Mouse (Mus musculus) midbrain, postnatal 0 days (tissue): ENCODE data around the gene Relb. TPM values are rescaled to one million over a fixed set of nuclear protein-coding genes. Genes with fewer than 3 reads are reported as not detected.

Source experiments
- ATAC-seq: fragments of 200-750 bp; cut with Nextera tagmentation; 2 replicates; pipeline ENCODE4 v1.8.0; 2017; ENCODE audit warnings: moderate number of reproducible peaks, mild to moderate bottlenecking, moderate TSS enrichment, moderate library complexity; ENCODE audit not compliant: low FRiP score
- DNase-seq: peaks from one replicate; pipeline ENCODE4 v3.0.0-alpha.2; 2015; ENCODE audit warnings: low spot score
- H3K27ac ChIP-seq: fragments of 300-500 bp; sonication (generic); 2 replicates; pipeline ENCODE4 v1.5.1; 2014; ENCODE audit warnings: low read depth, mild to moderate bottlenecking, low read length, mixed read lengths
- H3K27me3 ChIP-seq: fragments of 300-500 bp; sonication (generic); 2 replicates; pipeline ENCODE4 v1.6.1; 2014; ENCODE audit warnings: low read length, control low read depth, mixed read lengths; ENCODE audit not compliant: insufficient read depth
- H3K36me3 ChIP-seq: fragments of 300-500 bp; sonication (generic); 2 replicates; pipeline ENCODE4 v1.6.1; 2014; ENCODE audit warnings: low read length, control low read depth, mixed read lengths; ENCODE audit not compliant: insufficient read depth
- H3K4me1 ChIP-seq: fragments of 300-500 bp; sonication (generic); 2 replicates; pipeline ENCODE4 v1.6.1; 2014; ENCODE audit warnings: mild to moderate bottlenecking, control low read depth, antibody characterized with exemption, low read length, mixed read lengths; ENCODE audit not compliant: insufficient read depth
- H3K4me2 ChIP-seq: fragments of 300-500 bp; sonication (generic); 2 replicates; pipeline ENCODE4 v1.6.1; 2014; ENCODE audit warnings: low read depth, mild to moderate bottlenecking, low read length, mixed read lengths; ENCODE audit not compliant: poor library complexity, severe bottlenecking
- H3K4me3 ChIP-seq: fragments of 300-500 bp; sonication (generic); 2 replicates; pipeline ENCODE4 v1.5.1; 2014; ENCODE audit warnings: low read depth, mild to moderate bottlenecking, low read length, moderate library complexity
- H3K9ac ChIP-seq: fragments of 300-500 bp; sonication (generic); replicated peaks from 2 replicates; pipeline ENCODE4 v1.6.1; 2014; ENCODE audit warnings: mild to moderate bottlenecking, low read length, moderate library complexity, mixed read lengths; ENCODE audit not compliant: poor library complexity, severe bottlenecking
- H3K9me3 ChIP-seq: fragments of 300-500 bp; sonication (generic); 2 replicates; pipeline ENCODE4 v1.6.1; 2016; ENCODE audit warnings: low read length, control low read depth
- CTCF ChIP-seq: IDR thresholded peaks from 2 replicates; pipeline ENCODE4 v1.5.1; 2016; ENCODE audit warnings: antibody characterized with exemption, mild to moderate bottlenecking
- WGBS: fragments of 180-500 bp; shearing (Covaris S2); extraction: QIAGEN DNeasy Blood & Tissue Kit; methylation state at CpG from one replicate; pipeline ENCODE4 v1.1.7; 2014; 5-methylcytosine and 5-hydroxymethylcytosine counted together
- polyA plus RNA-seq: library from polyadenylated mRNA; unstranded; fragments of >200 nt; fragmentation: Nextera tagmentation; extraction: Ambion mirVana; gene quantifications from 2 replicates; pipeline ENCODE4 v1.2.1, GENCODE M21; 2015
- total RNA-seq: library from RNA; depleted of rRNA; stranded (reverse); fragments of >200 nt; gene quantifications from 2 replicates; pipeline ENCODE4 v1.2.3, GENCODE M21; 2014

The Relb gene
- total and polyA plus RNA-seq, 2 experiments from 2014 or later: 5.6 to 7.3 TPM

GRCm38 (mm10) chr7:19634591-19634990 lies 5.4 kb upstream of the Relb start:
- Histone ChIP-seq H3K9me3 (no peaks in the 10 kb centered on the region), H3K36me3 (peaks cover 76% of the 10 kb centered on the region), H3K9ac (no peak overlapping the region), H3K4me1 (no peaks in the 10 kb centered on the region), H3K27ac (no peak overlapping the region), H3K4me3 (no peak overlapping the region), H3K27me3 (no peaks in the 10 kb centered on the region), H3K4me2 (no peak overlapping the region)
- no peak for TF ChIP-seq CTCF
- WGBS: 100% methylated on average over 2 of the region's 2 CpGs
- ATAC-seq: no peak
- DNase-seq: no peak

- no peak overlapping the region for H3K4me2 ChIP-seq
- H3K36me3 ChIP-seq: peaks cover 69% of the 10 kb centered on the region
- DNase-seq: no peak
- H3K9me3 ChIP-seq: no peaks in the 10 kb centered on the region
- ATAC-seq: no peak
- H3K4me1 ChIP-seq: no peaks in the 10 kb centered on the region
- H3K27ac ChIP-seq: no peak overlapping the region
- no peak for TF ChIP-seq CTCF
- WGBS: 93% methylated on average over 15 of the region's 15 CpGs
- H3K9ac ChIP-seq: no peak overlapping the region
- H3K27me3 ChIP-seq: no peaks in the 10 kb centered on the region
- H3K4me3 ChIP-seq: no peak overlapping the region
Observed at GRCm38 (mm10) chr7:19633855-19634254, 4.6 kb upstream of the Relb start.

DNA sequence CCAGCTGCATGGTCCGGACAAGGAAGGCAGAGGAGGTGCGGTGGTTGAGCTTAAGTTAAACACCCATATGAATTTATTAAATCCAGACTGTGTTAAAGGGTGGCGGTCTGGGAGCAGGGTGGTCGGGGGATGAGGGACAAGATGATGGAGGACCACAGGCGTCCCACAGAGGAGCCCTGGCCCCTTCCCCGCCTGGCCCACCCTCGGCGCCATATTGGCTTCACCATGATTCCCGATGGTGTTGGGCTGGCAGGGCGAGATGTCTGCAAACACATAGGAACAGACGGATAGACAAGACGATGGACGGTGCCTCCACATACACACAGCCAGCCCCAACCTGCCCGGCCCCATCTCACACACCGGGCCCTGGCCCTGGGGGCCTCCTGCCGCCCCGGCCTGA lies 4.0 kb upstream of the Relb start:
- no peaks in the 10 kb centered on the region for H3K4me1 ChIP-seq
- WGBS: 94% methylated on average over 16 of the region's 17 CpGs
- H3K9ac ChIP-seq: no peak overlapping the region
- no peak for ATAC-seq
- H3K9me3 ChIP-seq: no peaks in the 10 kb centered on the region
- H3K4me3 ChIP-seq: no peak overlapping the region
- no peak for TF ChIP-seq CTCF
- H3K4me2 ChIP-seq: no peak overlapping the region
- no peak overlapping the region for H3K27ac ChIP-seq
- DNase-seq: no peak
- peaks cover 62% of the 10 kb centered on the region for H3K36me3 ChIP-seq
- no peaks in the 10 kb centered on the region for H3K27me3 ChIP-seq

DNA sequence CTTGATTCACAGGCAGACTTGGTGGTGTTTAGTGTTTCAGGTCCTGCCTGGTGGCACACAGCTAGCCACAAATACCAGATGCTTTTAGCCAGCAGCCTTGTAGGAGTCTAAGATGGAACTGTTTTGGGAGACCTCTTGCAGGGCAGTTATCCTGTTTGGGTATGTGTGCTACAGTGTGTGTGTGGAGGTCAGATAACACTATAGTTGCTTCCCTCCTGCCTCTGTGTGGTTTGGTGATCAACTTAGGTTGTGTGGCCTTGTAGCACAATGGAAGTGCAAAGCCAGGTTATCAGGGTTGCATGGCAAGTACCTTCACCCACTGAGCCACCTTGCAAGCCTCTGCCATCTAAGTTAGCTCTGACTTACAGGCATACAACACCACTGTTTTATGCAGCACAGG lies 3.5 kb upstream of the Relb start:
- H3K4me1 ChIP-seq: no peaks in the 10 kb centered on the region
- no peaks in the 10 kb centered on the region for H3K9me3 ChIP-seq
- DNase-seq (no peak), ATAC-seq (no peak)
- H3K4me2 ChIP-seq: no peak overlapping the region
- no peaks in the 10 kb centered on the region for H3K27me3 ChIP-seq
- H3K9ac ChIP-seq: no peak overlapping the region
- no peak overlapping the region for H3K27ac ChIP-seq
- H3K36me3 ChIP-seq: peaks cover 57% of the 10 kb centered on the region
- H3K4me3 ChIP-seq: no peak overlapping the region
- TF ChIP-seq CTCF: no peak

DNA sequence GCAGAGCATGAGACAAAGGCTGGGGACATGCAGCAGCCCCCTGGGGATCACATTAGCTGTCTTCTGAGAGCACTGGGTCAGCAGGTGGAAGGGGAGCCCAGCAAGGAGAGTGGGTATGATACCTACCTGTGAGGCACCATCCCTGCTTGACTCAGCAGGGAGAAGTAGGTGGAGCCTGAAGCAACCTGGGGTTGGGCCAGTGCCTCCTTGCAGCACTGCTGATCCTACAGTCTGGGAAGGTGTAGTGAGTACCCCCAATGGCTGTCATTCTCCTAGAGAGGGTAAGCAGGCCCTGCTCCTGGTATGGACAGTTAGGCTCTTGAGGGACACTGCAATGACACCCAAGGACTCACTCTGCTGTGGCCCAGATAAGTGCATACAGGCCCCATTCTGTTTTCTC lies 3.0 kb upstream of the Relb start:
- H3K9ac ChIP-seq: no peak overlapping the region
- peaks cover 55% of the 10 kb centered on the region for H3K36me3 ChIP-seq
- TF ChIP-seq CTCF: no peak
- no peak overlapping the region for H3K27ac ChIP-seq
- no peaks in the 10 kb centered on the region for H3K27me3 ChIP-seq
- no peak overlapping the region for H3K4me3 ChIP-seq
- H3K4me1 ChIP-seq: no peaks in the 10 kb centered on the region
- H3K4me2 ChIP-seq: no peak overlapping the region
- ATAC-seq (no peak), DNase-seq (no peak)
- H3K9me3 ChIP-seq: no peaks in the 10 kb centered on the region

DNA sequence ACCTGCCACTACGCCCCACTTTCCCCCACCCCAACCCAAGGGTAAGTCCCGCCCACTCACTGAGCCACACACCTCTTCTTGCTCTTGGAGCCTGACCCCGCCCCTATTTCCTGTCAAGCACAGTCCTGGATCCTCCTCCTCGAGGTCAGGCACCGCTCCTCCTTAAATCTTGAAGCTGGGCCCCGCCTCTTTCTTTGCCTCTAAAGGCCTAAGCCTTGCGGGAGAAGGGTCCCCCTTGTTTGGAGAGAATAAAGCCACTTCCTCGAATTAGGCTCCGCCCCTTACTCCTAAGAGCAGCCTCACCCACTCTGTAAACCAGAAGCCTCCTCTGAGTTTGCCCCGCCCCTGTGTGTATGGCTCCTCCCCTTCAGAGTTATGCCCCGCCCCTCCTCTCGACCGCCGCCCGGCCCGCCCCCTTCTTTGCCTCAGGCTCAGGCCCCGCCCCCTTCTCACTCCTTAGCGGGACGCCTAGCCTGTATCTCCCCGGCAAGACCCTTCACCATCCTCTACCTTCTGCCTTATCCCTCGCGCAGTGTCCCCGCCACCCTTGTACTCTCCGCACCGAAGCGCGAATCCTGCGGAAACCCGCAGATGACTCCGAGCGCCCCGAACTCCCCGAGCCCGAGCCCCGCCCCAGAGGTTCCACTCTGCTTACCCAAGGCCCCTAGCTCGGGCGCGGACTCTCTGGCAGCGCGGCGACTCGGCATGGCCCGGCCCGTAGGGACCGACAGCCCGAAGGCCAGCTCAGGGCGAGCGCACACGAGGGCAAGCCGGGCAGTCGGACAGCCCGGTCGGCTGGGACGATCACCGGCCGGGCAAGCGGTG lies 490 bp downstream of the Relb start:
- 1% methylated on average over 56 of the region's 57 CpGs for WGBS
- Histone ChIP-seq H3K4me3 (peak overlapping the region; percentile 62), H3K4me1 (no peaks in the 10 kb centered on the region), H3K27me3 (no peaks in the 10 kb centered on the region), H3K27ac (no peak overlapping the region; the same call in 1 of the 2 replicates), H3K4me2 (peak overlapping the region; percentile 74), H3K36me3 (peaks cover 20% of the 10 kb centered on the region), H3K9me3 (no peaks in the 10 kb centered on the region), H3K9ac (peak overlapping the region; percentile 48)
- TF ChIP-seq CTCF: no peak
- ATAC-seq (peak; percentile 83), DNase-seq (peak; percentile 83)
